Mouse (Mus musculus): ENCODE data around the gene Hoxa11. TPM values are rescaled to one million over a fixed set of nuclear protein-coding genes. Genes with fewer than 3 reads are reported as not detected.

The Hoxa11 gene
- polyA plus RNA-seq, 1 experiment from 2014 or later = not detected

DNA sequence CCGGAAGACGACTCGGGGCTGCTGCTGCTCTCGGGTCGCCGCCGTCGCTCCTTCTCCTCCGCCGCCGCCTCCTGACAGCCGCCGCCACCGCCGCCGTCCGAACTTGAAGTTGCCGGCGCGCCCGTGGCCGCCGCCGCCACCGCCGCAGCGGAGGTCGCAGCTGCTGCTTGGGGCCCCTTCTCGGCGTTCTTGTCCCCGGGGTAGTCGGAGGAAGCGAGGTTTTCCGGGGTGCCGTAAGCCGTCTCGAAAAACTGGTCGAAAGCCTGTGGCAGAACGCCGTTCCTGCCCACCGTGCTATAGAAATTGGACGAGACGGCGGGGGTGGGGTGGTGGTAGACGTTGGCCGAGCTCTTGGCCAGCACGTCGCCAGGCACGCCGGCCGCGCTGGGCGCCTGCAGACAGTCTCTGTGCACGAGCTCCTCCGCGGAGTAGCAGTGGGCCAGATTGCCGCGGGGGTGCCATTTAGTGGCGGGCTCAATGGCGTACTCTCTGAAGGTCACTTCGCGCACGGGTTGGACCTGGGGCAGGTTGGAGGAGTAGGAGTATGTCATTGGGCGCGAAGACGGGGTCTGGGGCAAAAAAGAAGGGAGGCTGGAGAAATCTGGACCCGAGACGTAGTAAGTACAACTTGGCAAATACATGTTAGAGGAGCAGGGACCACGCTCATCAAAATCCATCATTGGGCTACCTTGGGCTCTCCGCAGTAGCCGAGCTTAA is 412 bp downstream of the Hoxa11 start:
- H3K4me1 ChIP-seq = peaks cover 10% of the 10 kb centered on the region
- H3K27ac ChIP-seq (replicated peaks) = no peak overlapping the region
- WGBS = under 1% methylated on average over 71 of the region's 71 CpGs
- H3K27me3 ChIP-seq = peaks cover 98% of the 10 kb centered on the region
- no peak for ATAC-seq (ENCODE audit: insufficient number of reproducible peaks, low FRiP score, low TSS enrichment, low read depth)
- peak overlapping the region; percentile 10; the same call in 1 of the 2 replicates for H3K4me3 ChIP-seq (replicated peaks)
- no peaks in the 10 kb centered on the region for H3K9me3 ChIP-seq (replicated peaks)
- no peak overlapping the region for H3K9ac ChIP-seq
- H3K4me2 ChIP-seq (replicated peaks) = 0 out of 2 replicates have a peak overlapping the region, but pooled peaks have one; percentile 2
- H3K36me3 ChIP-seq = no peaks in the 10 kb centered on the region

DNA sequence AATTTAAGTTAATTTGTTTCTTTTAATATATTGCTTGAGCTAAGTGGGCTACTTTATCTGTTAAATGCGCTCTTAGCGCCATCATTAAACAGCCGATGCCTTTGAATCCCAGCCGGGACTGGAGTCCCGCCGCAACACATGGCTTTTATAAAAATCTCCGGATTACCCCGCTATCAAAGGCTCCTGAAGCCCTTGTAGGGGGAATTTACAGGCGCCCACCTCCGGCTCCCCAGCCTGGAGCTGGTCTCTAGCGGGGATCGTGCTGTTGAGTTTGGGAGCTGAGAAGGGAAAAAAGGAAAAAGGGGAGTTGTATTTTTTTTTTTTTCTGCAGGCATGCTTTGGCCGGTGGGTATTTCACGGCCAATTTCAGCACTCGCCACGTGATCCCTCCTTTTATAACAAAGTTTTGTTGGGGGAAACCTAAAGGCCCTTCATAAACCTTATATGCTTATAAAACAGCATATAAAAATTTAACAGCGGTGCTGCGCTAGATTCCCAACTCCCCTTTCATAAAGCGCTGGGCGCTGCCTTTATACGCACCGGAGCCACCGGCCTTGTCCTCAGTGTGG is 1.1 kb downstream of the Hoxa11 start:
- H3K27me3 ChIP-seq = peaks cover 98% of the 10 kb centered on the region
- H3K36me3 ChIP-seq = no peaks in the 10 kb centered on the region
- peak overlapping the region; percentile 10; the same call in 1 of the 2 replicates for H3K4me3 ChIP-seq (replicated peaks)
- WGBS = 1% methylated on average over 23 of the region's 23 CpGs
- ATAC-seq (ENCODE audit: insufficient number of reproducible peaks, low FRiP score, low TSS enrichment, low read depth) = no peak
- H3K4me1 ChIP-seq = peaks cover 14% of the 10 kb centered on the region
- H3K9me3 ChIP-seq (replicated peaks) = no peaks in the 10 kb centered on the region
- H3K27ac ChIP-seq (replicated peaks) = no peak overlapping the region
- H3K9ac ChIP-seq = no peak overlapping the region
- 0 out of 2 replicates have a peak overlapping the region, but pooled peaks have one; percentile 2 for H3K4me2 ChIP-seq (replicated peaks)

DNA sequence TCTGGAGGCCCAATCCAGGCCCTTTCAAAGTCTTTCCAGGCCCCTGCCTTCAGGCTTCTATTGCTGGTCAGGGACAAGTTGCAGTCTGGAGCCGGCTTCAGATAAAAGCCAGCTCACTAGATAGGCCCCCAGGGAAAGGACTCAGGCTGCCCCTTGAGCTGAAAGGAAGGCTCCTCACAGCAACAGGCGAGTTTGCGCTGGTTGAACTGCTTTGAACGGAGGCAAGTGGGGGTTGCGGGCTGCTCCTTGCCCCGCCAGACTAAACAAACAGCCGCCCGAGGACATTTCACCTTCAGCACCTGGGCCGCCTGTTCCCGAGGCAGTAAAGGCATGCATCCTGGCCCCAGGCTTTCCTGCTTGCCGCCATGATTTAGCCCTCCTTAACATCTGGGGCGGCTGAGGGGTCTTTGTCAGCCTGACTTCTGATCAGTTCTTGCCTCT is 1.9 kb downstream of the Hoxa11 start:
- Histone ChIP-seq H3K27me3 (peaks cover 96% of the 10 kb centered on the region), H3K4me2 (replicated peaks) (no peak overlapping the region), H3K9me3 (replicated peaks) (no peaks in the 10 kb centered on the region), H3K27ac (replicated peaks) (no peak overlapping the region), H3K4me3 (replicated peaks) (no peak overlapping the region), H3K36me3 (no peaks in the 10 kb centered on the region), H3K4me1 (peaks cover 14% of the 10 kb centered on the region), H3K9ac (no peak overlapping the region)
- no peak for ATAC-seq (ENCODE audit: insufficient number of reproducible peaks, low FRiP score, low TSS enrichment, low read depth)
- WGBS = 2% methylated on average over 12 of the region's 12 CpGs

DNA sequence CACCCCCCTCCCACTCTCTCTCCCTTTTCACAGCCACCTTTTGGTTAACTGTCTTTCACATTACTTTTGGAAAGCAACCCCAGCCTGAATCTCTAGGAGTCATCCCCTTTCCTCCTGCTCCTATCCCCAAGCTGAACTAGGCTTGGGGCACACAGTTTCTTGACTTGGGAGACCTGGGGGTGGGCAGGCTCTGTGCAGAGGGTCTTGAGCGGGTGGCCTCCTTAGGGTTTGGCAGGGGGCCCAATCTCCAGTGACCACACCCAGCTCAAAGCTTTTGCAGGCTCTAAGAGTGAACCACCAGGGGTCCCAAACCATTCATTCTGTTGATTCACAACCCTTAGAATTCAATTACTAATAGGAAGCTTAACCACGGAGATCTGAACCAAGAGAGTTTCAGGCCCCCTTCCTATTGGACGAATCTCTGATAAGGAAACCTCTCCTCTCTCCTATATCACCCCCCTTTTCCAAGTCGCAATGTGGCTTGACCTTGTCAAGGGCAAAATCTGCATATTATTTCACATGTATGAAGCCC is 2.7 kb downstream of the Hoxa11 start:
- no peak overlapping the region for H3K27ac ChIP-seq (replicated peaks)
- no peaks in the 10 kb centered on the region for H3K36me3 ChIP-seq
- no peak overlapping the region for H3K9ac ChIP-seq
- ATAC-seq (ENCODE audit: insufficient number of reproducible peaks, low FRiP score, low TSS enrichment, low read depth) = no peak
- H3K4me2 ChIP-seq (replicated peaks) = no peak overlapping the region
- H3K9me3 ChIP-seq (replicated peaks) = no peaks in the 10 kb centered on the region
- H3K27me3 ChIP-seq = peaks cover 95% of the 10 kb centered on the region
- H3K4me1 ChIP-seq = peaks cover 14% of the 10 kb centered on the region
- WGBS = 9% methylated on average over 4 of the region's 4 CpGs
- H3K4me3 ChIP-seq (replicated peaks) = no peak overlapping the region

DNA sequence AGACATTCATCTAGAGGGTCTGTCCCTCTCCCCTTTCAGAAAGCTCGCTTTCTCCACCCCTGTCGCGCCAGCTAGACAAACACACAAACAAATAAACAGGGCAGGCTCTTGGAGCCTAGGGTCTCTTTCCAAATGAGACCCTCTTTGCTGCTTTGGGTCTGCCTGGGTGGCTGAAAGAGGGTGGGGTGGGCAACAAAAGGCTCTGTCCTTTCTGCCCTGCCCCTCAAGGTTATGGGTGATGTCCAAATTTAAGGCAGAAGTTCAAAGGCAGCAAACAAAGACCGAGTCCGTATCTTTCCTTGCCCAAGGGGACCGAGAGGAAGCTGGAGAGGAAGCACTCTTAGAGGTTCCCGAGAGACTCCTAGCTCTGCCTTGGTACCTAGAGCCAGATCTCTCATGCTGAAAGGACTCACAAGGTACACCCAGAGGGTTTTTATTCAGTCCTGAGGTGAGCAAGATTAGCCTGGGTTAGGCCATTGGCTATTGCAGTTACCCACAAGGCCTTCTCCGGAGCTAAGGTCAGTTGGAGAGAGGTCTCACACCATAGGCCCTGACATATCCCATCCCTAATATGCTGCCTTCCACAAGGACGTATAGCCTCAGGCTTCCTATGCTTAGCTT is 4.5 kb downstream of the Hoxa11 start:
- 0 out of 2 replicates have a peak, but pooled peaks have one; percentile 11 for ATAC-seq (ENCODE audit: insufficient number of reproducible peaks, low FRiP score, low TSS enrichment, low read depth)
- Histone ChIP-seq H3K9me3 (replicated peaks) (no peaks in the 10 kb centered on the region), H3K4me1 (peaks cover 14% of the 10 kb centered on the region), H3K4me3 (replicated peaks) (no peak overlapping the region), H3K9ac (no peak overlapping the region), H3K27ac (replicated peaks) (no peak overlapping the region), H3K36me3 (no peaks in the 10 kb centered on the region), H3K27me3 (peaks cover 97% of the 10 kb centered on the region), H3K4me2 (replicated peaks) (no peak overlapping the region)
- 9% methylated on average over 9 of the region's 9 CpGs for WGBS

DNA sequence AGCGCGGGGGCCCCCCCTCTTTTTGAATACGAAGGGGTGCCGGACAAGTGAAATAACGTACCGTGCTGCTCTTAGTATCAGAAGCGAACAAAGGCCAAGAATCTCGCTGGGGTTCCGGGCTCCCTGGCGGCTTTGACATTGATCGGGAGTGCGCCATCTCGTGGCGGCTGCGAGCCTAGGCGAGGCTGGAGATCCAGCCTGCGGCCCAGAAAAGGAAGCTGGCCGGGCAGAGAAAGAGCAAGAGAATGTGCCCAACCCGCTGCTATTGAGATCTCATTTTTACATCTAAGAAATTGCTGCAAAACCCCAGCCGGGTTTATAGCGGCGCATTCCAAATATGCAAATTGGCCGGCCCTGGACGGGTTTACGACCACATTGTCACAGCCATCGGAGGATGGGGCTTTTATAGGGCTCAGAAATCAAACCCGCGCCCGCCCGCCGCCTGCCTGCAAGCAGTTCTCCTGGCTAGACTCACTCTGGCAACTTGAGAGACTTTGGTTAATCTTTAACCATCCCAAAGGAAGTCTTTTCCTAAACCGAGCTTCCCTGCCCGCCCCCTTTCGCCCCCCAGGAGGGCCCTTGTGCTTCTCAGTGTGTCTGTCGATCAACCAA is 5.1 kb downstream of the Hoxa11 start, which contains the start of gene Hoxa10:
Gene Hoxa10, minus strand, starts transcription at position 466 of the 612 bp plus-strand sequence.
- Histone ChIP-seq H3K36me3 (no peaks in the 10 kb centered on the region), H3K4me1 (peaks cover 14% of the 10 kb centered on the region), H3K4me2 (replicated peaks) (peak within 1 kb of the TSS; percentile 34), H3K27me3 (peaks cover 97% of the 10 kb centered on the region), H3K9ac (no peak within 1 kb of the TSS), H3K27ac (replicated peaks) (no peak within 1 kb of the TSS), H3K4me3 (replicated peaks) (peak within 1 kb of the TSS; percentile 24), H3K9me3 (replicated peaks) (no peaks in the 10 kb centered on the region)
- no peak for ATAC-seq (ENCODE audit: insufficient number of reproducible peaks, low FRiP score, low TSS enrichment, low read depth)
- WGBS = 2% methylated on average over 35 of the region's 35 CpGs

DNA sequence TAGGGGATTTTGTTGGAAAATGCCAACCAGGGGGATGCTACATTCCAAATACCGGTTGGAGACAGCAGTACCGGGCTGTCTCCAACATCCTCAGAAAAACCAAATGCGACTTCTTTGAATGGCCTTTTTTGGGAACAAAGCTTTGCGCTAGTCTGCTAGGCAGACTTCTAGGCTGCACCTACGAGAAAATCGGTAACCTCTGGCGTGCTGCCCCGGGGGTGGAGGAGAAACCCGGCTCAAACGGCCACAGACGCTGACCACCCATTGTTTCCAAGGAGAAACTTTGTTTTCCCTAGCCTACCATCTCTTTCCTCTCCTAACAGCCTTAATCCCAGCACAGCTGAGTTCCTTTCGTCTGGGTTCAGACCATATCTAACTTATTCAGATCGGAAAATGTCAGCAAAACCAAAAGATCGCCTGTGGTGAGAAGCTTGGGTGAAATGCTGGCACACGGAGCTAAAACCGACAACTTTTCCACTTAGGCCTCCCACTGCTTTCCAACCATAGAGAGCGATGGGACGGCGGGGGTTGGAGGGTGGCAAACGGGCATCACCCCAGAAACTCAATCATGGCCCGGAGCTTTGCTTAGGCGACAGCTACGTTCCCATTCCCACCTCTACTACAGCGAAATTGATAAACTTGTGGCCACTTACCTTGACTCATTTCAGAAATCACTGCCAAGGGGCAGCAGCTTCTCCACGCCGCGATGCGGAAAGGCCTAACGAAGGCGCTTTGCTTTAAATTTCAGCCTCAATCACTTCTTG is 5.8 kb downstream of the Hoxa11 start:
- H3K4me3 ChIP-seq (replicated peaks) = peak overlapping the region; percentile 24
- no peak overlapping the region for H3K27ac ChIP-seq (replicated peaks)
- H3K9me3 ChIP-seq (replicated peaks) = no peaks in the 10 kb centered on the region
- H3K4me1 ChIP-seq = peaks cover 10% of the 10 kb centered on the region
- ATAC-seq (ENCODE audit: insufficient number of reproducible peaks, low FRiP score, low TSS enrichment, low read depth) = no peak
- peaks cover 97% of the 10 kb centered on the region for H3K27me3 ChIP-seq
- no peak overlapping the region for H3K9ac ChIP-seq
- H3K36me3 ChIP-seq = no peaks in the 10 kb centered on the region
- WGBS = 2% methylated on average over 30 of the region's 30 CpGs
- H3K4me2 ChIP-seq (replicated peaks) = peak overlapping the region; percentile 34

DNA sequence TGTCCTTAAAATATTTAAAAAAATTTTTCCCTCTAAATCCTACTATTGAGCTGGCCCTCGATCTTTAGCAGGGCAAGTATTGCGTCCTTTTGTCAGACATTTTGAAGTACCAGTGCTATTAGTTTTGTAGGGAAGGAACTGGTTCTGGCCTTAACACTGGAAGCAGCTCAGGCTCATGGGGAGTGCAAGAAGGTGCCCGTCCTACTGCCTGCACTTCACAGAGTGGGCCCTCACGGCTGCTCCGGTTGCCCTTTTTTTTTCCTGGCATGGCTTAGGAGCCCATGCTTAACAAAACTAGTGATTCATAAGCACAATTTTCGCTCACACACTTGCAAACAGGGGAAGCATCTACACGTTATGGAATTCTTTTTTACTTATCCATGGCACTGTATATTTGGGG is 6.6 kb downstream of the Hoxa11 start:
- no peak for ATAC-seq (ENCODE audit: insufficient number of reproducible peaks, low FRiP score, low TSS enrichment, low read depth)
- H3K36me3 ChIP-seq = no peaks in the 10 kb centered on the region
- no peak overlapping the region for H3K9ac ChIP-seq
- H3K27ac ChIP-seq (replicated peaks) = no peak overlapping the region
- H3K4me2 ChIP-seq (replicated peaks) = no peak overlapping the region
- no peaks in the 10 kb centered on the region for H3K9me3 ChIP-seq (replicated peaks)
- H3K4me1 ChIP-seq = peaks cover 17% of the 10 kb centered on the region
- H3K4me3 ChIP-seq (replicated peaks) = no peak overlapping the region
- peaks cover 97% of the 10 kb centered on the region for H3K27me3 ChIP-seq
- WGBS = 4% methylated on average over 7 of the region's 7 CpGs

DNA sequence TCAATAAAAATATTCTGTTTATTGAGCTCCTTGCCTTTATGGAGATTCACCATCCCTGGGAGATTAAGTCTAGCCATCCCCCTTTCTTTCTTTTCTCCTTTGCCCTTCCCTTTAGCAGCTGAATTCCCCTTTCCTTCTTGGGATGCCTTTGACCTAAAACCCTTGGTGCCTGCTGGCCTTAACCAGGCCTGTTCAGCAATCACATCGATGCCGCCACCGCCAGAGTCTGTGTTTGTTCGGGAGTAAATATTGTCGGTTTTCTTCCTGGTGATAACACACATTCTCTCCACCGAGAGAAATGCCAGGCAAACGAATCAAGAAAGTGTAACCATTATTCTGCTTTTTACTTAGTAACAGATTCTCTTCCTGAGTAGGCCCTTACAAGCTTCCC is 7.5 kb downstream of the Hoxa11 start:
- ATAC-seq (ENCODE audit: insufficient number of reproducible peaks, low FRiP score, low TSS enrichment, low read depth) = no peak
- no peaks in the 10 kb centered on the region for H3K36me3 ChIP-seq
- no peak overlapping the region for H3K4me3 ChIP-seq (replicated peaks)
- H3K9ac ChIP-seq = no peak overlapping the region
- H3K4me1 ChIP-seq = peaks cover 20% of the 10 kb centered on the region
- H3K27me3 ChIP-seq = peaks cover 97% of the 10 kb centered on the region
- WGBS = 2% methylated on average over 7 of the region's 7 CpGs
- H3K4me2 ChIP-seq (replicated peaks) = no peak overlapping the region
- H3K27ac ChIP-seq (replicated peaks) = no peak overlapping the region
- H3K9me3 ChIP-seq (replicated peaks) = no peaks in the 10 kb centered on the region

DNA sequence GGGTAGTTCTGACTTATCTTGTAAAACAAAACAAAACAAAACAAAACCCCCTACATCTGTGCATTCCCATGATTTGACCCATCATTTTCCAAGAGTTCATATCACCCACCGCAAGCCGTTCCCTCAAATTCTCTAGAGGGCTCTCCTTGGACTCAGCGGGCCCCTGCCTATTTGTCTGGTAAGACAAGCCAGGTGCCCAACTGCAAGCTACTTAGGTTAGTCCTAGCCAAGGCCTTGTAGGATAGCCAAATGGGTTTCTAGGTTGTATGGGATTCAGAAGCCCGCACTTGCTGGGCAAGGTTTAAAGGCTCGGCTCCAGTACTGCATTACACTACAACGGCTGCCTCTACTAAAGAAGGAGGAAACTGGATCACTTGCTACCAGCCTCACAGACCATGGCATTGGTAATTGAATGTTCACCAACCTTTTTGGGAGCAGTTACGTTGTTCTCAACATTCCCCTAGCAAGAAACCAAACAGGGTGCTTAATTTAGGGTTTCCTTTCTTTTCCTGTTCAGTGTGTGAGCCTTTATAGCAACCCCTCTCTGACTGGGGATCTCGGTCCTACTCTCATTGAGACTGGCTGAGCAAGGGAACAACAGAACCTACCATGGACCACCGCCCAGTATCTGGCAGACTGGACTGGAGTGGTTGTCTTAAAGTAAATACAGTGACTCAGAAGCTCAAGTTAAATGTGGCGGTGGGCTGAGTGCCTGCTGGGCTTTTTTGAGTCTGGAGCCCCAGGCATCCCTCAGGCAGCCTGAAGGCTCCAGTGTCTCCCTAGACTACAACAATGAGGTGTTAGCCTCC is 8.1 kb downstream of the Hoxa11 start:
- Histone ChIP-seq H3K27me3 (peaks cover 97% of the 10 kb centered on the region), H3K4me3 (replicated peaks) (no peak overlapping the region), H3K36me3 (no peaks in the 10 kb centered on the region), H3K9ac (no peak overlapping the region), H3K4me1 (peaks cover 20% of the 10 kb centered on the region), H3K27ac (replicated peaks) (no peak overlapping the region), H3K9me3 (replicated peaks) (no peaks in the 10 kb centered on the region), H3K4me2 (replicated peaks) (no peak overlapping the region)
- WGBS = 9% methylated on average over 10 of the region's 10 CpGs
- no peak for ATAC-seq (ENCODE audit: insufficient number of reproducible peaks, low FRiP score, low TSS enrichment, low read depth)
